In the genomic region with DNA sequence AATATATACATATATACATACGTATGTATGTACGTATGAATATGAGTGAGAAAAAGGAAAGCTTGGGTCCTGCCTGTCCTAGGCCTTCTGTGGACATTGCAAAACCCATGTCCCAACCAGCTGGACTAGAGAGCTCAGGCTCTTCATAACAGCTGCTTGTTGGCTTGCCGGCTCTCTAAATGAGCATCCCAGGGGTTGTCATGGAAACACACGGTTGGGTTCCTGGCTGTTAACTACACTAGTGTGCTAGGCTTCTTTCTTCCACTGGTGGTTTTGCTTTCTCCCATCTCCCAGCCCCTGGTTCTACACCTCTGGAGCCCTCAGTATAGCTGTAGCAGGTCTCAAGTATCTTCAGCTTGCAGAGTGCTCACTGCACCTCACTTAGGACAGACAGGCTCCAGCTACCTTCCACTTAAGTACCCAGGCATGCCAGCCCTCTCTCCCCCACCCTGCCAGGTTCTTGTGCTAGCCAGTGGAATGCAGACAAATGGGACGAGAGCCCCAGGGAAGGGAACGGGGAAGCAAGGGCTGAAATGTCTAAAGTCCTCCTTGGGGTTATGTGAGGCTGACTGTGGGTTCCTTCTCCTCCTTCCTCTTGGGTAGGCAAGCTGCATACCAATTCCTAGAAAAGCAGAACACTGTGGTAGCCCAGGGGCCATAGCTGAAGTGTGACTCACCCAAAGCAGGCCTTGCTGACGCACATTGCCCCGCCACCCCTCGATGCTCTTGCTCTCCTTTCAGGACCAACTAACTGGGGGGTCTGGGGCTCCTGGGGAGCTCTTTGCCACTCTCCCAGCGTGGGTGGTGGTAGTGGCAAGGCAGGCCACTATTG, we compare ENCODE assay signal across 8 mouse cellular contexts. TPM values are rescaled to one million over a fixed set of nuclear protein-coding genes. Genes with fewer than 3 reads are reported as not detected.
A peak's percentile ranks its signal among the peaks of the same experiment; 100 is the strongest.
DNase-seq lines count a peak whose midpoint lies in the region; ATAC-seq lines count a peak whose summit lies in the region.

No protein-coding gene starts in this region.

- peaks cover 55% of the 10 kb centered on the region for H3K36me3 ChIP-seq in embryonic facial prominence, embryonic 12.5 days
- peaks cover 18% of the 10 kb centered on the region for H3K36me3 ChIP-seq in macrophage (ENCODE audit: inconsistent target)
- peaks cover 31% of the 10 kb centered on the region for H3K36me3 ChIP-seq in stomach, embryonic 15.5 days

- H3K27ac ChIP-seq in embryonic facial prominence, embryonic 12.5 days, result peak overlapping the region; percentile 48
- peak overlapping the region; percentile 74 for H3K27ac ChIP-seq in macrophage
- H3K27ac ChIP-seq in stomach, embryonic 15.5 days, result peak overlapping the region; percentile 67

- peak; percentile 47 to 52 for DNase-seq in right cerebral cortex, adult 2 months (ENCODE audit: low spot score in 2 of 2)
- no peak for DNase-seq in right cerebral cortex, postnatal 25 days
- DNase-seq in layer of hippocampus, adult 8-10 months (ENCODE audit: low spot score in 2 of 2), result peak; percentile 68 to 76
- no peak for DNase-seq in cerebellum, adult 11-12 months

- H3K9me3 ChIP-seq in embryonic facial prominence, embryonic 12.5 days, result no peaks in the 10 kb centered on the region
- H3K9me3 ChIP-seq in stomach, embryonic 15.5 days, result no peaks in the 10 kb centered on the region

- no peak overlapping the region for H3K4me3 ChIP-seq in embryonic facial prominence, embryonic 12.5 days
- no peak overlapping the region for H3K4me3 ChIP-seq in macrophage (ENCODE audit: inconsistent target)
- H3K4me3 ChIP-seq in stomach, embryonic 15.5 days (replicated peaks), result no peak overlapping the region

- 48% methylated on average over 10 of the region's 10 CpGs for WGBS in embryonic facial prominence, embryonic 12.5 days
- 26% methylated on average over 9 of the region's 10 CpGs for WGBS in macrophage (ENCODE audit: missing documents)
- WGBS in stomach, embryonic 15.5 days, result 49% methylated on average over 10 of the region's 10 CpGs

- H3K27me3 ChIP-seq in embryonic facial prominence, embryonic 12.5 days, result no peaks in the 10 kb centered on the region
- no peaks in the 10 kb centered on the region for H3K27me3 ChIP-seq in stomach, embryonic 15.5 days (replicated peaks)

- H3K9ac ChIP-seq in embryonic facial prominence, embryonic 12.5 days, result no peak overlapping the region
- H3K9ac ChIP-seq in stomach, embryonic 15.5 days, result no peak overlapping the region

- no peak for ATAC-seq in embryonic facial prominence, embryonic 12.5 days (ENCODE audit: insufficient number of reproducible peaks, insufficient read depth, low FRiP score, low TSS enrichment)
- ATAC-seq in hematopoietic stem cell, adult 5-6 weeks (replicated peaks in 1 of 2; ENCODE audit: insufficient read depth in 1 of 2, low FRiP score in 2 of 2, low TSS enrichment in 1 of 2, low read depth in 1 of 2, poor library complexity in 2 of 2, severe bottlenecking in 2 of 2), result peak; percentile 91 to 94
- no peak for ATAC-seq in stomach, embryonic 15.5 days (ENCODE audit: insufficient read depth, low FRiP score, low read depth)

- H3K4me2 ChIP-seq in embryonic facial prominence, embryonic 12.5 days (replicated peaks), result no peak overlapping the region
- no peak overlapping the region for H3K4me2 ChIP-seq in stomach, embryonic 15.5 days

- H3K4me1 ChIP-seq in embryonic facial prominence, embryonic 12.5 days, result peaks cover 36% of the 10 kb centered on the region
- H3K4me1 ChIP-seq in stomach, embryonic 15.5 days, result peaks cover 27% of the 10 kb centered on the region

- H3K79me2 ChIP-seq in macrophage (ENCODE audit: inconsistent target), result no peaks in the 10 kb centered on the region

RNA-seq across cellular contexts. Expression of a gene that starts 16.0 kb away (rescaled TPM):
- polyA plus RNA-seq in embryonic facial prominence, embryonic 12.5 days (2016; fragmentation: Nextera tagmentation; extraction: Ambion mirVana), result 68.9 and 69.4 TPM in 2 replicates
- total RNA-seq in hematopoietic stem cell, adult 5-6 weeks (2017), result 1.7 and 3.3 TPM in 2 replicates
- 1 to 10 TPM; 2.5 to 4.8 (median 3.3) TPM for total RNA-seq in layer of hippocampus, adult 8-10 months (2022)
- 10 to 100 TPM in 22 of 26 experiments, 1 to 10 TPM in 4; 5.5 to 52.5 (median 24.9) TPM for total RNA-seq in macrophage (2018; cell fraction: chromatin; rRNA removed)
- 10 to 100 TPM in 25 of 26 experiments, 1 to 10 TPM in 1; 9.7 to 59.7 (median 31.6) TPM for total RNA-seq in macrophage (2018; cell fraction: cytosol; rRNA removed)
- total RNA-seq in macrophage (2018; cell fraction: nucleus; rRNA removed), result 10 to 100 TPM; 10.2 to 90.6 (median 43.6) TPM
- 4.4 to 20.0 TPM (median 6.2 TPM) in 3 replicates for polyA plus RNA-seq in macrophage (2018)
- polyA plus RNA-seq in stomach, embryonic 15.5 days (2015; fragmentation: Nextera tagmentation; extraction: Ambion mirVana), result 59.0 and 60.0 TPM in 2 replicates

RNA-seq across cellular contexts. Expression of a gene that starts 27.7 kb away (rescaled TPM):
- polyA plus RNA-seq in embryonic facial prominence, embryonic 12.5 days (2016; fragmentation: Nextera tagmentation; extraction: Ambion mirVana), result 45.7 and 48.0 TPM in 2 replicates
- total RNA-seq in hematopoietic stem cell, adult 5-6 weeks (2017), result 6.6 and 16.1 TPM in 2 replicates
- 10 to 100 TPM; 25.4 to 36.5 (median 31.1) TPM for total RNA-seq in layer of hippocampus, adult 8-10 months (2022)
- total RNA-seq in macrophage (2018; cell fraction: chromatin; rRNA removed), result 100 to 1,000 TPM in 16 of 26 experiments, 10 to 100 TPM in 10; 28.6 to 423 (median 113) TPM
- total RNA-seq in macrophage (2018; cell fraction: cytosol; rRNA removed), result 100 to 1,000 TPM in 6 of 26 experiments, 10 to 100 TPM in 20; 25.5 to 234 (median 49.3) TPM
- total RNA-seq in macrophage (2018; cell fraction: nucleus; rRNA removed), result 100 to 1,000 TPM in 14 of 26 experiments, 10 to 100 TPM in 12; 30.0 to 320 (median 112) TPM
- polyA plus RNA-seq in macrophage (2018), result 16.8 to 26.2 TPM (median 19.5 TPM) in 3 replicates
- polyA plus RNA-seq in stomach, embryonic 15.5 days (2015; fragmentation: Nextera tagmentation; extraction: Ambion mirVana), result 28.6 and 29.1 TPM in 2 replicates

RNA-seq across cellular contexts. Expression of a gene that starts 31.8 kb away (rescaled TPM):
- 7.0 and 8.4 TPM in 2 replicates for polyA plus RNA-seq in embryonic facial prominence, embryonic 12.5 days (2016; fragmentation: Nextera tagmentation; extraction: Ambion mirVana)
- 0.89 and 2.4 TPM in 2 replicates for total RNA-seq in hematopoietic stem cell, adult 5-6 weeks (2017)
- 1 to 10 TPM in 3 of 4 experiments, under 1 TPM in 1; 0.68 to 1.3 (median 1.1) TPM for total RNA-seq in layer of hippocampus, adult 8-10 months (2022)
- 10 to 100 TPM in 13 of 26 experiments, 1 to 10 TPM in 13; 1.8 to 56.2 (median 10.6) TPM for total RNA-seq in macrophage (2018; cell fraction: chromatin; rRNA removed)
- 1 to 10 TPM in 19 of 26 experiments, under 1 TPM in 7; 0.39 to 5.8 (median 1.6) TPM for total RNA-seq in macrophage (2018; cell fraction: cytosol; rRNA removed)
- 10 to 100 TPM in 7 of 26 experiments, 1 to 10 TPM in 16, under 1 TPM in 3; 0.49 to 20.7 (median 6.4) TPM for total RNA-seq in macrophage (2018; cell fraction: nucleus; rRNA removed)
- polyA plus RNA-seq in macrophage (2018), result 0.38 to 0.59 TPM (median 0.58 TPM) in 3 replicates
- 7.4 and 10.3 TPM in 2 replicates for polyA plus RNA-seq in stomach, embryonic 15.5 days (2015; fragmentation: Nextera tagmentation; extraction: Ambion mirVana)

RNA-seq across cellular contexts. Expression of a gene that starts 35.1 kb away (rescaled TPM):
- polyA plus RNA-seq in embryonic facial prominence, embryonic 12.5 days (2016; fragmentation: Nextera tagmentation; extraction: Ambion mirVana), result 42.8 and 45.3 TPM in 2 replicates
- 18.5 and 19.1 TPM in 2 replicates for total RNA-seq in hematopoietic stem cell, adult 5-6 weeks (2017)
- 10 to 100 TPM; 14.3 to 17.5 (median 16.1) TPM for total RNA-seq in layer of hippocampus, adult 8-10 months (2022)
- 10 to 100 TPM in 18 of 26 experiments, 1 to 10 TPM in 8; 5.1 to 20.2 (median 12.4) TPM for total RNA-seq in macrophage (2018; cell fraction: chromatin; rRNA removed)
- 10 to 100 TPM; 38.7 to 55.8 (median 46.8) TPM for total RNA-seq in macrophage (2018; cell fraction: cytosol; rRNA removed)
- 10 to 100 TPM; 13.9 to 38.0 (median 27.4) TPM for total RNA-seq in macrophage (2018; cell fraction: nucleus; rRNA removed)
- polyA plus RNA-seq in macrophage (2018), result 32.0 to 47.2 TPM (median 38.4 TPM) in 3 replicates
- polyA plus RNA-seq in stomach, embryonic 15.5 days (2015; fragmentation: Nextera tagmentation; extraction: Ambion mirVana), result 46.7 and 48.0 TPM in 2 replicates

Comparison
In these comparisons a context has a peak if more than half of its experiments do, and no peak if none do; other contexts are left out.
1. DNase-seq: peak in right cerebral cortex, adult 2 months (2 of 2) and layer of hippocampus, adult 8-10 months (2 of 2); none in right cerebral cortex, postnatal 25 days (single experiment) and cerebellum, adult 11-12 months (single experiment).
2. ATAC-seq: peak in hematopoietic stem cell, adult 5-6 weeks (2 of 2); none in embryonic facial prominence, embryonic 12.5 days (single experiment) and stomach, embryonic 15.5 days (single experiment).
3. Peak in every context shown above with its lines, with median percentiles within 50 percentile points of each other: H3K27ac ChIP-seq.